ENCODE assay signal across 23 mouse cellular contexts in the genomic region with DNA sequence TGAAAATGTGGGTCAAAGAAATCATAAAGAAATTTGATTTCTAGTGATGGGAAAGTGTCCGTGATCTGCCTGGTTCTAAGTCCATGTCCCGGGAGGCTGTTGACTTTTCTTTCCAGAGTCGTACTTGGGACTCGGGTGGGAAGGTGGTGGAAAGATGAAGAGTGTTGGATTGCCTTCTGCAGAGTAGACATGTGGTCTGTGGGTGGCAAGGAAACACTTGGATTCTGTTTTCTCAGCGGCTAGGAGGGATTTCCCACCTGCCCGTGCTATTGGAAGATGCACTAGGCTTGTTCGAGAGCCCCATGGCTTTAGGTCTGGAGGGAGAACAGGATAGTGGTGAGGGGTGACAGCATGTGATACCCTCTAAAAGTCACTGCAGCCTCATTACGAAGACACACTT.
DNase-seq lines count a peak whose midpoint lies in the region; ATAC-seq lines count a peak whose summit lies in the region.
"Had no signal": no experiment of that assay in that cellular context is flagged by ENCODE, and none has a peak within 500 bp of the region (broad histone marks: within the 10 kb centered on the region; RNA-seq: fewer than 3 reads in every experiment).

No protein-coding gene starts in this region.

- intact Hi-C loops in left cerebral cortex, postnatal 4 days (cut with DNase I) = no loop called here
- intact Hi-C loops in left cerebral cortex, postnatal 36 days (cut with DNase I) = no loop called here
- intact Hi-C loops in gastrocnemius, postnatal 36 days (cut with DNase I) = no loop called here

- peak; percentile 12 to 37 for DNase-seq in left cerebral cortex, adult 18-20 months (ENCODE audit: low spot score in 2 of 2)
- no peak for DNase-seq in left cerebral cortex, postnatal 4 days
- peak; percentile 4 to 5 for DNase-seq in frontal cortex, postnatal 25 days (ENCODE audit: low spot score in 2 of 2)
- DNase-seq in left cerebral cortex, postnatal 36 days (ENCODE audit: low spot score in 2 of 2) = peak; percentile 21 to 26
- no peak for DNase-seq in gastrocnemius, postnatal 10 days
- no peak for DNase-seq in adipocyte (ENCODE audit: low spot score)
- no peak for DNase-seq in gastrocnemius, postnatal 36 days
- DNase-seq: adrenal gland, adult 2 months; adrenal gland, postnatal 36 days; B cell, adult 2 months; cerebellum, adult 9-10 months; embryo, embryonic 11 days; heart, adult 2 months; kidney, adult 18-20 months; kidney, postnatal 36 days; layer of hippocampus, adult 9-11 months; liver; lung, adult 2 months; lung, postnatal 10 days; midbrain, embryonic 14.5 days; thymus, postnatal 14 days had no signal

- ATAC-seq in frontal cortex, adult (ENCODE audit: low TSS enrichment) = peak; percentile 90
- ATAC-seq: forebrain, embryonic 16.5 days had no signal

Comparison
In these comparisons a context has a peak if more than half of its experiments do, and no peak if none do; other contexts are left out.
1. DNase-seq: peak in left cerebral cortex, adult 18-20 months (2 of 2), frontal cortex, postnatal 25 days (2 of 2) and left cerebral cortex, postnatal 36 days (2 of 2); none in left cerebral cortex, postnatal 4 days (single experiment), gastrocnemius, postnatal 10 days (single experiment), adipocyte (single experiment) and gastrocnemius, postnatal 36 days (0 of 2).